Mouse (Mus musculus): ENCODE data around the gene Eif2b3. TPM values are rescaled to one million over a fixed set of nuclear protein-coding genes. Genes with fewer than 3 reads are reported as not detected.
A peak's percentile ranks its signal among the peaks of the same experiment; 100 is the strongest.

Gene Eif2b3
- total and polyA plus RNA-seq, 3 experiments: 49.9 to 96.2 (median 84.9) TPM

GRCm38 (mm10) chr4:117104672-117105071 lies 85.5 kb downstream of the Eif2b3 start:
- no peaks in the 10 kb centered on the region for H3K27me3 ChIP-seq (replicated peaks)
- no peak overlapping the region for H3K4me3 ChIP-seq (replicated peaks in 1 of 3; ENCODE audit: low read depth in 2 of 3, low read length in 2 of 3, poor library complexity in 1 of 3)
- in situ Hi-C loops (cut with MboI; ENCODE audit: low pct_ligation_motif_present, low pct_unique_long_range_greater_than_20kb, low sequenced_read_pairs): loop anchor here (5.0 kb wide), 1 partner anchor 33 kb away; no protein-coding TSS in a partner anchor
- H3K9ac ChIP-seq (ENCODE audit: insufficient read depth, low read depth): no peak overlapping the region
- dilution Hi-C loops (cut with MboI; ENCODE audit: extremely low pct_ligation_motif_present, extremely low pct_unique_long_range_greater_than_20kb, low sequenced_read_pairs): no loop called here
- H3K4me1 ChIP-seq (ENCODE audit: control insufficient read depth in 1 of 2, insufficient read depth in 2 of 2): peaks cover 0 to 7% of the 10 kb centered on the region in 2 experiments; a peak in 2 of 4 replicates
- TF ChIP-seq RCOR1 (conservative IDR thresholded peaks at IDR 0.05; ENCODE audit: low read depth, low read length): no peak
- TF ChIP-seq NELFE (IDR thresholded peaks at IDR 0.05; ENCODE audit: low read depth, low read length): no peak
- TF ChIP-seq RAD21 (IDR thresholded peaks at IDR 0.05; ENCODE audit: low read depth, low read length): peak; percentile 50
- TF ChIP-seq PAX5 (IDR thresholded peaks at IDR 0.05; ENCODE audit: low read length): no peak
- TF ChIP-seq SMC3 (IDR thresholded peaks at IDR 0.05; ENCODE audit: low read depth, low read length): peak; percentile 66
- TF ChIP-seq MAFK (IDR thresholded peaks at IDR 0.05; ENCODE audit: insufficient replicate concordance, low read length): no peak
- no peak for TF ChIP-seq MAZ (IDR thresholded peaks at IDR 0.05; ENCODE audit: low read depth, low read length)
- peak in 1 of 2 experiments; percentile 62; a peak in 2 of 4 replicates for TF ChIP-seq CTCF (conservative IDR thresholded peaks at IDR 0.05 in 1 of 2, IDR thresholded peaks at IDR 0.05 in 1 of 2; ENCODE audit: low read depth in 2 of 2, low read length in 2 of 2)
- TF ChIP-seq ZKSCAN1 (IDR thresholded peaks at IDR 0.05; ENCODE audit: borderline replicate concordance, low read depth, low read length): no peak
- TF ChIP-seq EP300 (IDR thresholded peaks at IDR 0.05; ENCODE audit: low read length): no peak
- H3K27ac ChIP-seq (ENCODE audit: insufficient read depth, low read depth): no peak overlapping the region
- no peak for DNase-seq (ENCODE audit: extremely low read depth)
- H3K36me3 ChIP-seq (replicated peaks in 1 of 2; ENCODE audit: control insufficient read depth in 1 of 2, insufficient read depth in 1 of 2, low read length in 1 of 2): no peaks in the 10 kb centered on the region
- no peaks in the 10 kb centered on the region for H3K9me3 ChIP-seq (replicated peaks; ENCODE audit: low read length)
- H3K79me2 ChIP-seq (replicated peaks; ENCODE audit: control insufficient read depth, extremely low read depth, insufficient read depth, poor library complexity, severe bottlenecking): no peaks in the 10 kb centered on the region
- H3K4me2 ChIP-seq (ENCODE audit: insufficient read depth, low read depth, poor library complexity, severe bottlenecking): no peak overlapping the region

- H3K9ac ChIP-seq (ENCODE audit: insufficient read depth, low read depth): no peak overlapping the region
- H3K4me1 ChIP-seq (ENCODE audit: control insufficient read depth in 1 of 2, insufficient read depth in 2 of 2): peaks cover 0 to 9% of the 10 kb centered on the region in 2 experiments; a peak in 2 of 4 replicates
These were observed 85.9 kb downstream of the Eif2b3 start for GRCm38 (mm10) chr4:117105127-117105526.

GRCm38 (mm10) chr4:117107813-117108523 lies 88.8 kb downstream of the Eif2b3 start:
- Histone ChIP-seq H3K4me1 (ENCODE audit: control insufficient read depth in 1 of 2, insufficient read depth in 2 of 2) (peaks cover 0 to 11% of the 10 kb centered on the region in 2 experiments; a peak in 2 of 4 replicates), H3K4me2 (ENCODE audit: insufficient read depth, low read depth, poor library complexity, severe bottlenecking) (no peak overlapping the region), H3K9ac (ENCODE audit: insufficient read depth, low read depth) (no peak overlapping the region), H3K79me2 (replicated peaks; ENCODE audit: control insufficient read depth, extremely low read depth, insufficient read depth, poor library complexity, severe bottlenecking) (no peaks in the 10 kb centered on the region), H3K4me3 (replicated peaks in 1 of 3; ENCODE audit: low read depth in 2 of 3, low read length in 2 of 3, poor library complexity in 1 of 3) (no peak overlapping the region), H3K9me3 (replicated peaks; ENCODE audit: low read length) (no peaks in the 10 kb centered on the region), H3K36me3 (replicated peaks in 1 of 2; ENCODE audit: control insufficient read depth in 1 of 2, insufficient read depth in 1 of 2, low read length in 1 of 2) (no peaks in the 10 kb centered on the region), H3K27me3 (replicated peaks) (no peaks in the 10 kb centered on the region), H3K27ac (ENCODE audit: insufficient read depth, low read depth) (no peak overlapping the region)
- no peak for DNase-seq (ENCODE audit: extremely low read depth)
- TF ChIP-seq GABPA (IDR thresholded peaks at IDR 0.05; ENCODE audit: insufficient replicate concordance, low read depth, low read length): no peak
- in situ Hi-C loops (cut with MboI; ENCODE audit: low pct_ligation_motif_present, low pct_unique_long_range_greater_than_20kb, low sequenced_read_pairs): no loop called here
- dilution Hi-C loops (cut with MboI; ENCODE audit: extremely low pct_ligation_motif_present, extremely low pct_unique_long_range_greater_than_20kb, low sequenced_read_pairs): no loop called here

More at GRCm38 (mm10) chr4:117105127-117105526, 85.9 kb downstream of the Eif2b3 start:
- Histone ChIP-seq H3K4me3 (replicated peaks in 1 of 3; ENCODE audit: low read depth in 2 of 3, low read length in 2 of 3, poor library complexity in 1 of 3) (no peak overlapping the region), H3K27ac (ENCODE audit: insufficient read depth, low read depth) (no peak overlapping the region), H3K36me3 (replicated peaks in 1 of 2; ENCODE audit: control insufficient read depth in 1 of 2, insufficient read depth in 1 of 2, low read length in 1 of 2) (no peaks in the 10 kb centered on the region), H3K4me2 (ENCODE audit: insufficient read depth, low read depth, poor library complexity, severe bottlenecking) (no peak overlapping the region), H3K9me3 (replicated peaks; ENCODE audit: low read length) (no peaks in the 10 kb centered on the region), H3K27me3 (replicated peaks) (no peaks in the 10 kb centered on the region), H3K79me2 (replicated peaks; ENCODE audit: control insufficient read depth, extremely low read depth, insufficient read depth, poor library complexity, severe bottlenecking) (no peaks in the 10 kb centered on the region)
- dilution Hi-C loops (cut with MboI; ENCODE audit: extremely low pct_ligation_motif_present, extremely low pct_unique_long_range_greater_than_20kb, low sequenced_read_pairs) (no loop called here), in situ Hi-C loops (cut with MboI; ENCODE audit: low pct_ligation_motif_present, low pct_unique_long_range_greater_than_20kb, low sequenced_read_pairs) (no loop called here)
- DNase-seq (ENCODE audit: extremely low read depth): no peak
- no peak for TF ChIP-seq JUN (IDR thresholded peaks at IDR 0.05; ENCODE audit: insufficient read depth, low read depth, low read length)
- TF ChIP-seq CHD2 (IDR thresholded peaks at IDR 0.05; ENCODE audit: low read length): no peak
- TF ChIP-seq TBP (conservative IDR thresholded peaks at IDR 0.05; ENCODE audit: low read depth, low read length): no peak
- no peak for TF ChIP-seq KAT2A (IDR thresholded peaks at IDR 0.05; ENCODE audit: insufficient replicate concordance, low read length)
- no peak for TF ChIP-seq BHLHE40 (IDR thresholded peaks at IDR 0.05; ENCODE audit: low read depth, low read length)
- no peak for TF ChIP-seq ELF1 (IDR thresholded peaks at IDR 0.05; ENCODE audit: low read depth, low read length)
